Mouse (Mus musculus) heart, embryonic 14.5 days (tissue): Measurements from ENCODE around the gene Pbx1. TPM values are rescaled to one million over a fixed set of nuclear protein-coding genes. Genes with fewer than 3 reads are reported as not detected.
A peak's percentile ranks its signal among the peaks of the same experiment; 100 is the strongest.

Experiments
- ATAC-seq: fragments of 200-750 bp; cut with Nextera tagmentation; 2 replicates; pipeline ENCODE4 v1.8.0; 2017; ENCODE audit warnings: low read depth, moderate TSS enrichment; ENCODE audit not compliant: insufficient number of reproducible peaks, insufficient read depth, low FRiP score
- H3K27ac ChIP-seq, 2 experiments: fragments of 200-500 bp in 1 of 2; fragments of 300-500 bp in 1 of 2; sonication (generic) in 1 of 2; replicated peaks in 1 of 2; 2 replicates each; pipeline ENCODE4 v1.5.1; 2012 to 2014; ENCODE audit warnings: low read depth in 2 of 2, low read length in 2 of 2, control low read depth in 1 of 2, mild to moderate bottlenecking in 1 of 2, mixed read lengths in 1 of 2; ENCODE audit not compliant: control insufficient read depth in 1 of 2, insufficient read depth in 1 of 2
- H3K27me3 ChIP-seq: fragments of 300-500 bp; sonication (generic); 2 replicates; pipeline ENCODE4 v1.6.1; 2014; ENCODE audit warnings: mild to moderate bottlenecking, low read length, control low read depth; ENCODE audit not compliant: control insufficient read depth, insufficient read depth
- H3K36me3 ChIP-seq: fragments of 300-500 bp; sonication (generic); 2 replicates; pipeline ENCODE4 v1.6.1; 2014; ENCODE audit warnings: mild to moderate bottlenecking, control low read depth, low read length, mixed read lengths; ENCODE audit not compliant: control insufficient read depth, insufficient read depth
- H3K4me1 ChIP-seq, 2 experiments: fragments of 200-500 bp in 1 of 2; fragments of 300-500 bp in 1 of 2; sonication (generic) in 1 of 2; 2 replicates each; pipeline ENCODE4 v1.6.1; 2012 to 2014; ENCODE audit warnings: low read length in 2 of 2, control low read depth in 1 of 2, mixed read lengths in 1 of 2; ENCODE audit not compliant: control insufficient read depth in 2 of 2, insufficient read depth in 2 of 2
- H3K4me2 ChIP-seq: fragments of 300-500 bp; sonication (generic); 2 replicates; pipeline ENCODE4 v1.6.1; 2014; ENCODE audit warnings: mild to moderate bottlenecking, low read length
- H3K4me3 ChIP-seq, 2 experiments: fragments of 200-500 bp in 1 of 2; fragments of 300-500 bp in 1 of 2; sonication (generic) in 1 of 2; 2 replicates each; pipeline ENCODE4 v1.5.1; 2012 to 2014; ENCODE audit warnings: low read length in 2 of 2, mild to moderate bottlenecking in 2 of 2, control low read depth in 1 of 2, low read depth in 1 of 2, moderate library complexity in 1 of 2; ENCODE audit not compliant: control insufficient read depth in 1 of 2, insufficient read depth in 1 of 2
- H3K9ac ChIP-seq: fragments of 300-500 bp; sonication (generic); 2 replicates; pipeline ENCODE4 v1.6.1; 2014; ENCODE audit warnings: mild to moderate bottlenecking, low read length
- H3K9me3 ChIP-seq: fragments of 300-500 bp; sonication (generic); 2 replicates; pipeline ENCODE4 v1.6.1; 2016; ENCODE audit warnings: low read length, control low read depth; ENCODE audit not compliant: control insufficient read depth
- WGBS: fragments of 180-500 bp; shearing (Covaris S2); extraction: QIAGEN DNeasy Blood & Tissue Kit; methylation state at CpG from one replicate; pipeline ENCODE4 v1.1.7; 2014; 5-methylcytosine and 5-hydroxymethylcytosine counted together
- polyA plus RNA-seq: library from polyadenylated mRNA; unstranded; fragments of >200 nt; fragmentation: Nextera tagmentation; extraction: Ambion mirVana; gene quantifications from 2 replicates; pipeline ENCODE4 v1.2.1, GENCODE M21; 2014

Pbx1 gene
- polyA plus RNA-seq, 1 experiment from 2014 or later, result 30.7 TPM

- no peak for ATAC-seq
- Histone ChIP-seq H3K9ac (peak overlapping the region; percentile 88), H3K4me3 (peak overlapping the region; percentile 57 to 68), H3K9me3 (no peaks in the 10 kb centered on the region), H3K36me3 (no peaks in the 10 kb centered on the region), H3K4me1 (peaks cover 0 to 22% of the 10 kb centered on the region in 2 experiments; a peak in 3 of 4 replicates), H3K4me2 (peak overlapping the region; percentile 83), H3K27me3 (no peaks in the 10 kb centered on the region), H3K27ac (peak overlapping the region; percentile 89 to 97)
- under 1% methylated on average over 37 of the region's 37 CpGs for WGBS
Measured at GRCm38 (mm10) chr1:168430868-168431710, 981 bp downstream of the Pbx1 start.

GRCm38 (mm10) chr1:168429856-168430644 is 2.0 kb downstream of the Pbx1 start:
- peak overlapping the region; percentile 88 for H3K9ac ChIP-seq
- WGBS, result 3% methylated on average over 5 of the region's 5 CpGs
- ATAC-seq, result no peak

GRCm38 (mm10) chr1:168429406-168429805 is 2.7 kb downstream of the Pbx1 start:
- no peaks in the 10 kb centered on the region for H3K27me3 ChIP-seq
- WGBS, result 4% methylated on average over 5 of the region's 5 CpGs
- peak overlapping the region; percentile 24 to 77; a peak in 3 of 4 replicates for H3K27ac ChIP-seq
- H3K9me3 ChIP-seq, result no peaks in the 10 kb centered on the region
- H3K4me3 ChIP-seq, result peak overlapping the region; percentile 45 to 68
- H3K4me1 ChIP-seq, result peaks cover 8 to 38% of the 10 kb centered on the region in 2 experiments
- no peak for ATAC-seq
- H3K36me3 ChIP-seq, result no peaks in the 10 kb centered on the region
- peak overlapping the region; percentile 83 for H3K4me2 ChIP-seq
- peak overlapping the region; percentile 88 for H3K9ac ChIP-seq

More at GRCm38 (mm10) chr1:168429856-168430644, 2.0 kb downstream of the Pbx1 start:
- H3K9me3 ChIP-seq, result no peaks in the 10 kb centered on the region
- H3K27me3 ChIP-seq, result no peaks in the 10 kb centered on the region
- peak overlapping the region; percentile 83 for H3K4me2 ChIP-seq
- H3K27ac ChIP-seq, result peak overlapping the region; percentile 24 to 77; a peak in 3 of 4 replicates
- H3K4me1 ChIP-seq, result peaks cover 6 to 32% of the 10 kb centered on the region in 2 experiments
- H3K4me3 ChIP-seq, result peak overlapping the region; percentile 45 to 68; a peak in 3 of 4 replicates
- H3K36me3 ChIP-seq, result no peaks in the 10 kb centered on the region

GRCm38 (mm10) chr1:168428255-168428654 is 3.8 kb downstream of the Pbx1 start:
- WGBS, result 42% methylated on average over 6 of the region's 6 CpGs
- Histone ChIP-seq H3K4me1 (peaks cover 16 to 50% of the 10 kb centered on the region in 2 experiments), H3K27ac (peak overlapping the region in 1 of 2 experiments; percentile 29; a peak in 1 of 4 replicates), H3K9me3 (no peaks in the 10 kb centered on the region), H3K9ac (peak overlapping the region; percentile 88), H3K27me3 (no peaks in the 10 kb centered on the region), H3K4me2 (peak overlapping the region; percentile 83), H3K4me3 (peak overlapping the region in 1 of 2 experiments; percentile 68; a peak in 2 of 4 replicates), H3K36me3 (no peaks in the 10 kb centered on the region)
- ATAC-seq, result no peak

GRCm38 (mm10) chr1:168427596-168427995 is 4.5 kb downstream of the Pbx1 start:
- Histone ChIP-seq H3K4me2 (peak overlapping the region; percentile 83), H3K36me3 (peaks cover 1% of the 10 kb centered on the region), H3K9ac (peak overlapping the region; percentile 88), H3K27ac (peak overlapping the region in 1 of 2 experiments; percentile 29; a peak in 2 of 4 replicates), H3K4me1 (peaks cover 18 to 56% of the 10 kb centered on the region in 2 experiments), H3K9me3 (no peaks in the 10 kb centered on the region), H3K4me3 (peak overlapping the region; percentile 6 to 68), H3K27me3 (no peaks in the 10 kb centered on the region)
- WGBS, result 21% methylated on average over 4 of the region's 4 CpGs
- ATAC-seq, result no peak

GRCm38 (mm10) chr1:168426900-168427299 is 5.2 kb downstream of the Pbx1 start:
- peak overlapping the region in 1 of 2 experiments; percentile 68; a peak in 2 of 4 replicates for H3K4me3 ChIP-seq
- peaks cover 8% of the 10 kb centered on the region for H3K36me3 ChIP-seq
- H3K27me3 ChIP-seq, result no peaks in the 10 kb centered on the region
- H3K9me3 ChIP-seq, result no peaks in the 10 kb centered on the region
- peaks cover 18 to 58% of the 10 kb centered on the region in 2 experiments for H3K4me1 ChIP-seq
- peak overlapping the region; percentile 83 for H3K4me2 ChIP-seq
- no peak for ATAC-seq
- WGBS, result 49% methylated on average over 9 of the region's 9 CpGs
- H3K9ac ChIP-seq, result peak overlapping the region; percentile 88; the same call in 1 of the 2 replicates
- no peak overlapping the region for H3K27ac ChIP-seq

GRCm38 (mm10) chr1:168426281-168426680 is 5.8 kb downstream of the Pbx1 start:
- H3K27me3 ChIP-seq, result no peaks in the 10 kb centered on the region
- no peaks in the 10 kb centered on the region for H3K9me3 ChIP-seq
- H3K4me1 ChIP-seq, result peaks cover 18 to 58% of the 10 kb centered on the region in 2 experiments
- ATAC-seq, result no peak
- peak overlapping the region in 1 of 2 experiments; percentile 68; a peak in 1 of 4 replicates for H3K4me3 ChIP-seq
- no peak overlapping the region for H3K27ac ChIP-seq
- peak overlapping the region; percentile 88; the same call in 1 of the 2 replicates for H3K9ac ChIP-seq
- H3K4me2 ChIP-seq, result peak overlapping the region; percentile 83
- peaks cover 15% of the 10 kb centered on the region for H3K36me3 ChIP-seq
- 62% methylated on average over 7 of the region's 7 CpGs for WGBS
